In genomic region chr15:32717298-32717985, GRCm38 (mm10) we compare ENCODE assay signal across 28 mouse cellular contexts.
DNase-seq lines count a peak whose midpoint lies in the region; ATAC-seq and TF ChIP-seq lines count a peak whose summit lies in the region.
"Had no signal": no experiment of that assay in that cellular context is flagged by ENCODE, and none has a peak within 500 bp of the region (broad histone marks: within the 10 kb centered on the region; RNA-seq: fewer than 3 reads in every experiment).

No protein-coding gene starts in this region.

- no peaks in the 10 kb centered on the region for H3K36me3 ChIP-seq in forebrain, embryonic 15.5 days
- no peaks in the 10 kb centered on the region for H3K36me3 ChIP-seq in forebrain, embryonic 10.5 days (replicated peaks)
- no peaks in the 10 kb centered on the region for H3K36me3 ChIP-seq in myocyte (ENCODE audit: control insufficient read depth, insufficient read depth)
- H3K36me3 ChIP-seq in liver, embryonic 12.5 days, result no peaks in the 10 kb centered on the region
- H3K36me3 ChIP-seq: embryonic facial prominence, embryonic 12.5 days; G1E; heart, embryonic 12.5 days; hindbrain, embryonic 10.5 days; lung, embryonic 15.5 days; midbrain, embryonic 10.5 days had no signal

- H3K4me3 ChIP-seq in forebrain, embryonic 15.5 days, result no peak overlapping the region
- H3K4me3 ChIP-seq in forebrain, embryonic 10.5 days, result no peak overlapping the region
- no peak overlapping the region for H3K4me3 ChIP-seq in myocyte
- H3K4me3 ChIP-seq in liver, embryonic 12.5 days, result no peak overlapping the region
- H3K4me3 ChIP-seq: embryonic facial prominence, embryonic 12.5 days; erythroblast, embryonic 14.5 days; heart, embryonic 12.5 days; hindbrain, embryonic 10.5 days; left cerebral cortex, adult 2 months; lung, embryonic 15.5 days; midbrain, embryonic 10.5 days had no signal

- H3K9ac ChIP-seq in forebrain, embryonic 15.5 days (replicated peaks), result no peak overlapping the region
- no peak overlapping the region for H3K9ac ChIP-seq in liver, embryonic 12.5 days
- H3K9ac ChIP-seq: embryonic facial prominence, embryonic 12.5 days; heart, embryonic 12.5 days; liver, embryonic 14.5 days; lung, embryonic 15.5 days had no signal

- peak; percentile 10 for DNase-seq in cerebellum, adult 9-10 months
- no peak for DNase-seq in cerebellum, postnatal 4 days (ENCODE audit: low spot score in 2 of 2)
- no peak for DNase-seq in forebrain, embryonic 10.5 days (ENCODE audit: extremely low spot score, low spot score)
- DNase-seq in brain, adult 2 months (ENCODE audit: low read depth, low spot score), result peak; percentile 8
- no peak for DNase-seq in kidney, postnatal 25 days
- DNase-seq: adrenal gland, postnatal 14 days; cerebellum, adult 18-20 months; gastrocnemius, postnatal 14 days; heart, adult 18-20 months; heart, postnatal 10 days; kidney, postnatal 36 days; layer of hippocampus, adult 9-11 months; thymus, adult 18-20 months; thymus, postnatal 4 days had no signal

- H3K9me3 ChIP-seq in forebrain, embryonic 15.5 days, result no peaks in the 10 kb centered on the region
- no peaks in the 10 kb centered on the region for H3K9me3 ChIP-seq in forebrain, embryonic 10.5 days
- H3K9me3 ChIP-seq in liver, embryonic 12.5 days (replicated peaks), result no peaks in the 10 kb centered on the region
- H3K9me3 ChIP-seq: embryonic facial prominence, embryonic 12.5 days; G1E; heart, embryonic 12.5 days; hindbrain, embryonic 10.5 days; lung, embryonic 15.5 days; midbrain, embryonic 10.5 days had no signal

- H3K27ac ChIP-seq in forebrain, embryonic 15.5 days (replicated peaks), result no peak overlapping the region
- H3K27ac ChIP-seq in forebrain, embryonic 10.5 days, result no peak overlapping the region
- H3K27ac ChIP-seq in liver, embryonic 12.5 days, result no peak overlapping the region
- H3K27ac ChIP-seq: embryonic facial prominence, embryonic 12.5 days; hindbrain, embryonic 10.5 days; left cerebral cortex, adult 2 months; liver, embryonic 14.5 days; lung, embryonic 15.5 days; midbrain, embryonic 10.5 days had no signal

- TF ChIP-seq POLR2A in myocyte (IDR thresholded peaks at IDR 0.05; ENCODE audit: insufficient read length, low read depth), result no peak

- H3K4me1 ChIP-seq in forebrain, embryonic 15.5 days, result 0 out of 2 replicates have a peak, but pooled peaks cover 3% of the 10 kb centered on the region
- no peaks in the 10 kb centered on the region for H3K4me1 ChIP-seq in forebrain, embryonic 10.5 days
- H3K4me1 ChIP-seq in liver, embryonic 12.5 days, result no peaks in the 10 kb centered on the region
- H3K4me1 ChIP-seq: embryonic facial prominence, embryonic 12.5 days; heart, embryonic 12.5 days; hindbrain, embryonic 10.5 days; lung, embryonic 15.5 days; midbrain, embryonic 10.5 days had no signal

- peak; percentile 57 for ATAC-seq in forebrain, embryonic 15.5 days (replicated peaks)
- ATAC-seq in liver, embryonic 12.5 days, result no peak
- ATAC-seq: intestine, postnatal 0 days had no signal

- peaks cover 3% of the 10 kb centered on the region; the same call in 1 of the 2 replicates for H3K27me3 ChIP-seq in forebrain, embryonic 15.5 days
- no peaks in the 10 kb centered on the region for H3K27me3 ChIP-seq in forebrain, embryonic 10.5 days (ENCODE audit: poor library complexity, severe bottlenecking)
- H3K27me3 ChIP-seq in myocyte (ENCODE audit: control insufficient read depth, insufficient read depth, insufficient read length), result no peaks in the 10 kb centered on the region
- H3K27me3 ChIP-seq in liver, embryonic 12.5 days (replicated peaks), result no peaks in the 10 kb centered on the region
- H3K27me3 ChIP-seq: CH12.LX; embryonic facial prominence, embryonic 12.5 days; heart, embryonic 12.5 days; lung, embryonic 15.5 days had no signal

- 62% methylated on average over 4 of the region's 4 CpGs for WGBS in forebrain, embryonic 15.5 days
- WGBS in forebrain, embryonic 10.5 days, result 97% methylated on average over 4 of the region's 4 CpGs
- 75% methylated on average over 4 of the region's 4 CpGs for WGBS in liver, embryonic 12.5 days (ENCODE audit: insufficient replicate concordance)

- H3ac ChIP-seq in myocyte (ENCODE audit: control insufficient read depth, insufficient read length), result no peak overlapping the region

- no peak overlapping the region for H3K4me2 ChIP-seq in forebrain, embryonic 15.5 days (replicated peaks)
- peak overlapping the region; percentile 58 for H3K4me2 ChIP-seq in myocyte (ENCODE audit: low read depth)
- H3K4me2 ChIP-seq in liver, embryonic 12.5 days, result no peak overlapping the region
- H3K4me2 ChIP-seq: embryonic facial prominence, embryonic 12.5 days; heart, embryonic 12.5 days; lung, embryonic 15.5 days had no signal

- H3K79me2 ChIP-seq in myocyte (ENCODE audit: control insufficient read depth, insufficient read depth), result no peaks in the 10 kb centered on the region

TF ChIP-seq in myocyte, 11 proteins besides CTCF, POLR2A, EP300 and RAD21:
- no peak for TF ChIP-seq USF1 (IDR thresholded peaks at IDR 0.05; ENCODE audit: low read depth)
- TF ChIP-seq SRF (IDR thresholded peaks at IDR 0.05; ENCODE audit: control insufficient read depth, insufficient read length, low read depth), result no peak
- TF ChIP-seq E2F4 (IDR thresholded peaks at IDR 0.05; ENCODE audit: insufficient read depth), result no peak
- TF ChIP-seq CEBPB (IDR thresholded peaks at IDR 0.05; ENCODE audit: insufficient read depth, poor library complexity, severe bottlenecking), result peak; percentile 85
- TF ChIP-seq MYOD1 (IDR thresholded peaks at IDR 0.05; ENCODE audit: control insufficient read depth in 1 of 3, insufficient read length in 2 of 3, low read depth in 2 of 3), result peak in 2 of 3 experiments; percentile 26 to 29
TF ChIP-seq in myocyte: peak in this region for 2.

Comparison
In these comparisons a context has a peak if more than half of its experiments do, and no peak if none do; other contexts are left out.
1. DNase-seq: peak in cerebellum, adult 9-10 months (single experiment) and brain, adult 2 months (single experiment); none in cerebellum, postnatal 4 days (0 of 2), forebrain, embryonic 10.5 days (single experiment) and kidney, postnatal 25 days (0 of 2).